Mouse (Mus musculus): Measurements from ENCODE around the gene Il1f8. TPM values are rescaled to one million over a fixed set of nuclear protein-coding genes. Genes with fewer than 3 reads are reported as not detected.

The Il1f8 gene
- 0.21 and 0.33 TPM in 2 replicates for polyA plus RNA-seq (2012; rRNA removed)

GRCm38 (mm10) chr2:24152861-24153260 is at the start of gene Il1f8:
Il1f8 (plus strand) TSS chr2:24153161.

GRCm38 (mm10) chr2:24186176-24186575 is 33.2 kb downstream of the Il1f8 start, which contains the start of gene Il1f9:
Il1f9 (plus strand) TSS chr2:24186476.

Other genes with a start within 250 kb of the Il1f8 start
- 0.38 and 0.90 TPM in 2 replicates for gene Hnmt, start 103.8 kb upstream of the Il1f8 start, polyA plus RNA-seq (2012; rRNA removed)
- 0.16 and 0.62 TPM in 2 replicates for gene Tbpl2, start 56.6 kb upstream of the Il1f8 start, polyA plus RNA-seq (2012; rRNA removed)
- gene Il1f9, start 33.3 kb downstream of the Il1f8 start, polyA plus RNA-seq (2012; rRNA removed) = not detected in 2 replicates
- gene Il1f6, start 62.3 kb downstream of the Il1f8 start, polyA plus RNA-seq (2012; rRNA removed) = not detected in 2 replicates
- gene Il1f5, start 123.8 kb downstream of the Il1f8 start, polyA plus RNA-seq (2012; rRNA removed) = not detected in 2 replicates
- not detected in 2 replicates for gene Il1f10, start 138.0 kb downstream of the Il1f8 start, polyA plus RNA-seq (2012; rRNA removed)
- 0.72 and 1.4 TPM in 2 replicates for gene Il1rn, start 183.7 kb downstream of the Il1f8 start, polyA plus RNA-seq (2012; rRNA removed)
- 10.6 and 16.3 TPM in 2 replicates for gene Psd4, start 214.4 kb downstream of the Il1f8 start, polyA plus RNA-seq (2012; rRNA removed)